Mouse (Mus musculus) telencephalon, adult 2 months (tissue): ENCODE measurements around the gene Wnt2.

Experiments
- DNase-seq: peaks from one replicate; pipeline ENCODE4 v3.0.0-alpha.2; 2011; ENCODE audit warnings: low read depth, low spot score

Gene Wnt2

DNA sequence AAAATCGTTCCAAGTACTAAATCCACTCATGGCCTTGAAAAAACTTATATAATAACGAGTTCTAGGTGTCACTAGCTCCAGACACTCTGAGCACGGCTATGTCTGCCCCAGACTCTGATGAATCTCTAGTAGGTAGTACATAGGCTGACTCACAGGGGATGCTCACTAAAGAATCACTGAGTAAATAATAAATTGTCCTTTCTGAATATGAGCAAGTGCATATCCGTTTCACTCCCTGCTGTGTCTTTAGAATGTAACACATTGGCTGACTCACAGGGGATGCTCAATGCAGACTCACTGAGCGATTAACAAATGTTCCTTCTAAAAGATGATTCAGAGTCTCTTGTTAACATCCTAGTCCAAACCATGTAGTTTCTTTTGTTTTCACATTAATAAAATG is 52.1 kb downstream of the Wnt2 start:
- peak; percentile 50 for DNase-seq

DNA sequence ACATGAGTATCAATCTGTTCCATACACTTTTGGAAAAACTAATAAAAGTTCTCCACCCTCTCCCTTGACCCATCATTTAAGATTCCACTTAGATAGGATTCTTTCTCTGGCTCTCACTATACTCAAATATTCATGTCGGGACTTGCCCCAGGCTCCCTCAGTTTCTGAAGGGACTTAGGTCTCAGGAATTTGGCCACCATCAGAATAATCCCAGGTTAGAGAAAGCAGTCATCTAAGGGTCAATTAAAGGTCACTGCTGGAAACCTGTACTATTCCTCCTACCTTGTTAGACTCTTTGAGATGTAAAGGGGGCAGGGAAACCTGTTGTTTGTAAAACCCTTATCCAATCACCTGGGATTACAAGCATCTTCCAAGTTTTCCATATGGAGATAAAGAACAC is 53.2 kb downstream of the Wnt2 start:
- no peak for DNase-seq

DNA sequence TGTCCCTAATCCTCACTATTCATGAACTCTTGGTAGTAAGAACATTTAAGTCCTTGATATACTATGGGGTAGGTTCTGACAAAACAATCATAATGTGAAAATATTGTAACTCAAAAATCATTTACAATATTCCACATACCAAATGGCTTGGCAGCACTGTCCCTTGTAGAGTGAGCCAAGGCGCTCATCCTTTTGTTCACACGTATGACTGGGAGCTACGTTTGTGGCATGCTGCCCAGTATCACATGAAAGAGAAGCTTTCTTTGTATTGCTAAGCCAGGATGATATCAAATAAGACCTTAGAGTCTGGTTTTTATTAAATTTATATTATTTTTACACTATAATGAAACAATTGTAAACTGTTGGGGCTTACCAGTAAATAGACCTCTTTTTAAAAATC is 56.0 kb downstream of the Wnt2 start:
- DNase-seq = no peak

DNA sequence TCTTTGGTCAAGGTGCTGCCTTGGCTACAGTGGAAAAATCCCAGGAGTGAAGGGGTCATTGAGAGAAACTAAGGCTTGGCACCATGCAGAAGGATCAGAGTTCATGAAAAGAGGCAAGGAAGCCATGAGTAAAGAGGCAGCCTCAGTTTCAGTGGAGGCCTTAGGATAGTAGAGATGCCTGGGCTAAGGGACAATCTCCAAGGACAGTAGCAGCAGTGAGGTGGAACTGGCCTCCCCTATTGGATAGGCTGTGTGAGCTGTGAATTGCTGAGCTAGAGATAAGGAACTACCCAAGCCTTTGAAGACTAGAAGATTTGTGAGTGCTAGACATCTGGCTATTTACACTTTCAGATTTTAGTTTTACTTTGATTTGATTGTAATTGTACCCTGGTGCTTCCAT is 59.0 kb downstream of the Wnt2 start:
- no peak for DNase-seq

DNA sequence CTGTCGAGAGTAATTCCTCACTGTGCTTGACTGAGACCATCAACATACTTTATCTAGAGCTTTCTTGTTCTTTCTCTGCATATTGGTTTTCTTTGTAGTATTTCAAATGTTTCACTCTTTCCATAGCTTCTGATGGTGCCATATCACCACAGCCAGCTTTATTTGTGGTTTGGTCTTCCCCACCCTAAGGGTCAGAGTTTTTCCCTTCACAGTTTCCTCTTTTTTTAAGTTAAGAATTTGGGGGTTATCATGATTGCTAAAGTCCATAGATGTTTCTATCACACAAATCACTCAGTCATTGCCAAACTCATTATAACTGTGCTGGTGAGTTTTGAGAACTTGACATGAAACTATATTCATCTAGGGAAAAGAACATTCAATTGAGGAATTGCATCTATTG is 60.6 kb downstream of the Wnt2 start:
- no peak for DNase-seq

DNA sequence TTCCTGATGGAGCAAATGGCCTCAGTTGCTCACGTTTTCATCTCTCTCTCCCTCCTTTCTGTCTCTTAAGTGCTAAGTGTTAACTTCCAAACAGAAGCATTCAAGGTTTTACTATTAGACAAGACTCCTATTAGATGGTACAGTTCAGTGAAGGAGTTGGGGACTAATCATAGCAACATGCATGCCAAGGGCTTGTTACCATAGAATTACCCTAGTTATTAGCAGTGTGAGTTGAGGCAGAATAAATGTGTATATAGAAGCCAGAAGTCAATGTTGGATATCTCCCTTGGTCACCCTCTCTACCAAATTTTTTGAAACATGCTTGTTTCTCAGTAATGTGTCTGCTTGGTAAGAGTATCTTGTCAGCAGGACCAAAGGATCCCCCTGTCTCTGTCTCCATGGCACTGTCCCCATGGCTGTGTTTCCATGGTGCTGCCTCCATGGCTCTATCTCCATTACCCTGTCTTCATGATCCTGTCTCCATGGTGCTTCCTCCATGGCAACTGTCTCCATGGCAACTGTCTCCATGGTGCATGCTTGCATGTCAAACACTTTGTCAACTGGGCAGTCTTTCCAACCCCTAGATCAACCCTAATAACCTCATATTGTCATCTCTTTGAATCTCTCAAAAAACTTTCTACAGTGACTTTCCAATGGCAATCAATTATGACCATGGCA is 61.8 kb downstream of the Wnt2 start:
- no peak for DNase-seq

DNA sequence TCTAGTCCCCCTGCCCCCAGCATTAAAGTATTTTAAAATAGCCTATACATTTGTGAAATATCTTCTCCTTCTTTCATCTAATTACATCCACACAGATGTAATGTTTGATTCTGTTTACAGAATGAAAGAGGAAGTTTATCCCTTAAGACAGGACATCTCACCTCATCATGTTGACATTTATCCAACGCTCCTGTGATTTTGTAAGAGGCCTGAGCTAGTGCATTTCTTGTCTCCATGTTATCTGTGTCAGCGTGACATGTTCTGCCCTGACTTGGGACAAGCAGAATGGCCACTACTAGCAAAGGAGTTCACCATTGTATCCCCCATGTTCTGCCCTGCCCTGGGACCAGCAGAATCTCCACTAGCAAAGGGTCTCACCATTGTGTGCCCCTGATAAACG is 66.9 kb downstream of the Wnt2 start:
- DNase-seq = no peak

DNA sequence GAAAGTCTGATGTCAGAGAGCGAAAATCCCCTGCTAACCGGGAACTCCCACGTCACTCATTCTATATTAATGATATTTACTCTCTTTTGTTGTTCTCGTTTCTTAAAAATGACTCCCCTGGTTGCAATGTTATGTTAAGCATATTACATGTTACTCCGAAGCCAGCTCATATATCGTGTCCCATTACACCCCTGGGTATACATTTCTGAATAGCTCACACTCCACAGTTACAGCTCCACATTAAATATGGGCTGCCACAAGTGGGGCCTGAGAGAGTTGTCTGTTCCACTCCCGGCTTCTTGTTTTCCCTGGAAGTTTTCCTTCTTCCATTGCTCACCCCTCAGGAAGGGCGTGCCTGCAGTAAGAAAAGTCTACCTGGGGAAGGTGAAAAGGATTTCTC is 78.6 kb downstream of the Wnt2 start:
- no peak for DNase-seq

DNA sequence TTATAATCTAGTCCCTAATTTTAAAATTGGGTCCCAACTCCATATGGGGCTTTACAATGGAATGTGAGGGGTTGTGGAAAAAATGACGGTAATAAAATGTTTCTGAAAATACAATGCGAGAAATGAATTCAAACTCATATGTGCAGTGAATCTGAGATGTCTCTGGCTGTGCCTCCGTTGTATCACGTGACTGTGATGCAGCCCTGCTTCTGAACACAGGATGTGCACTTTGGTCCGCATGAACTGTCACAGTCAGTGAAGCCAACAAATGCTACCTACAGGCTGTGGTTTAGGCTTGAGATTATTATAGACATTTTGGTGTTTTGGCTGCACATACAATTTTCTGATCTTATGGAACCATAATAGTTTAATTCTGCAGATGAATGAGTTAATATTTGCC is 81.3 kb downstream of the Wnt2 start:
- no peak for DNase-seq

DNA sequence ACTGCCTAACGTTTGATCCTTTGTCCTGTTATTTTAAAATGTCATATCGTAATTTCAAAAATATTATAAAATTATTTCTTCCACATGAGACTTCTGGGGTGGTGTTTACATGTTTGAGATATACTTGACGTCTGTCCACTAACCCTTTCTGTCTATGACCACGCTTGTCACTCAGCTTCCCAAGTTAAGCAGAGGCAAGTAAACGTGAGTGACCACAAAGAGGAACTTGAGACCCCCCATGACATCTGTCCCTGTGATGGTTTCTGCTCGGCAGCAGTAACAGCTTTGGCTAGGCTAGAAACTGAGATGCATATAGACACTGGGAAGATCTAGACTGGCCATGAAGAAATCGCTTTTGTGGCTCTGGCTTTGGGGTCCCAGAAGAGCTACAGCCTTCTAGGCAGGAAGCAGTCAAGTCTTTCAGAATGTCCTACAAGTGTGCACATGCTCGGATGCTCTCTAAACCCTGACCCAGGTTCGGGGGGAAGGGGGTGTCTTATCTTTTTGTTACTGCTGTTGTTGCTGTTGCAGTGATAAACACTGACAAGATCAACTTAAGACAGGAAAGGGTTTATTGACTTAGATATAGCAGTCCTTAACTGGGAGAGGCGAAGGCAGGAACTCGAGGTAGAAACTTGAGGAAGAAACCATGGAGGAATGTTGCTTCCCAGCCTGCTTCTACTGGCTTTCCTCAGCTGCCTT is 83.1 kb downstream of the Wnt2 start:
- DNase-seq = no peak

DNA sequence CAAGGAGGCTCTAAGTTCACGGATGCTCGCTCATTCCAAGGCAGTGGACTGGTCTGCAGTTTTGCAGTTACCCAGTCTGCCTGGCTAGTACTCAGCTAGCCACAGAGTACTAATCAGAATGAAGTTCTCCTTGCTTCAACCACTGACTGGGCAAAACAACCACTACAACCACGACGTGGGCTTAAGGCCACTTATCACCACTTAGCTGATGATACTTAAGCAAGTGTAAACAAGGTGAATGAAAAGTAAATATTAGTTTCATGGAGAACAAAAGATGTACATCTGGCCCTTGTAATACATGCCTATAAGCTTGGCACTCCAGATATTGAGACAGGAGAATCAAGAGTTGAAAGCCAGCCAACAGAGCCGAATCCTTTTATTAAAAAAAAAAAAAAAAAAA is 83.9 kb downstream of the Wnt2 start:
- DNase-seq = no peak

DNA sequence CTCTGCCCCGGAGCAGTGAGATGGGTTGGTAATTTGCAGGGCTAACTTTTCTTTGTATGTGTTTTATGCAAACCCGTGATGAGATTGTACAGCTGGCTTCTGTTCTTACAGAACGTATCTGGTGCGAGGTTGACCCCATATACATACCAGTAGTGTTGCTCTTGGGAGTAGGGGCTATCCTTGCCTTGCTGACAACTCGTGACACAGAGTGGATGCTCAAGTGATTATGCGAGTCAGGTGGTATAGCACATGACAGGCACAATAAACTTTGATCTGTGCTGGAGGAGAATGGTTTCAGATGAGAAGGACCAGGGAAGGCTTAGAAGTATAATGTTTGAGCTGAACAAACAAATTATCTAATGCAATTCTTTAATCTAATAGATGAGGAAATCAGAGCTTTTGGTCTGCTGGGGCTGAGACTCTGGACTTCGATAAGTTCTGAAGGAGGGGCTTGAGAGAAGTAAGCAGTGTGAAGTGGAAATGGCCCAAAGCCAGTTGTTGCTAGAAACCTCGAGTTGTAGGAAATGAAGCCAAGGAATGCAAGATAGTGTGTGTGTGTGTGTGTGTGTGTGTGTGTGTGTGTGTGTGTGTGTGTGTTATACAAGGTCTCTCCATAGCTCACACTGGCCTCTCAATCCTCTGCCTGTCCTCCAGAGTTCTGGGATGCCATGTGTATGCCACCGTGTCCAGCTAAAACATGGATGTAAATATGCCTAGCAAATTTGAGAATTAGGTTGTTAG is 86.3 kb downstream of the Wnt2 start:
- DNase-seq = no peak

DNA sequence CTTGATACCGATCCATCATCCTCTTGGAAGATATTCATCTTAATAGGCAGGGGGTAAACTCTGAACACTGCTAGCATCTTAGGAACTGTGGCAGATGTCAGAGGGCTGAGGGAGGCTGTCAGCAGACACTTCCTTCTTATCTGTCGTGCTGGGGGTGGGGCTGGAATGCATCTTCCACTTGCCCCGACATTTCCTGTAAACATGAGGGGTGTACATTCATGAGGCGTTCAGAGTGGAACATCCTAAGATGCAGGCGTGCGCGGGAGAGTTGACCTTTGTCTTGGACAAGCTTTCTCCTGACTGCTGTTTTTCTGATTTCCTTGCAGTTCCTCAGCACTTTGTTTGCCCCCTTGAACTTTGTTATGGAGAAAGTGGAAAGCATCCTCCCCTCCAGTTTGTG is 88.0 kb downstream of the Wnt2 start:
- DNase-seq = no peak

DNA sequence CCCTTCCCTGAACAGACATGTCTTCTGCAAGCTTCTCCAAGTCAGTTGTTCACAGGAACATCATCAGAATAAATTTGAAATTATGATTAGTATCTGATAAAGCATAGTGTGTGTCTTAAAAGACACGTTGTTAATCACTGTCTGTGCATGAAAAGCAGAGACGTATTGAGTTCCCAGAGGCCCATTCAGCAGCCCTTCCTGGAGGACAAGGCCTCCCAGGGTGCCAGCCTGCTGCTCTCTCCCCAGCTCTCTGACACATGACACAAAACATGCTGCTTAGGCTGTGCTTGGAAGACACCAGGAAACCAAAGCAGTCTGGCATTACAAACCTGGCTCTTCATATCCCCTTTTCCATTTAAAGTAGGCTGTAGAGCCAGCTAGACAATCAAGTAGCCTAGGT is 88.5 kb downstream of the Wnt2 start:
- no peak for DNase-seq
